Mouse (Mus musculus): Measurements from ENCODE around the gene Ints6l. TPM values are rescaled to one million over a fixed set of nuclear protein-coding genes. Genes with fewer than 3 reads are reported as not detected.

Gene Ints6l
- polyA plus RNA-seq (2014; fragmentation: Nextera tagmentation; extraction: Ambion mirVana) = 25.2 and 34.1 TPM in 2 replicates

DNA sequence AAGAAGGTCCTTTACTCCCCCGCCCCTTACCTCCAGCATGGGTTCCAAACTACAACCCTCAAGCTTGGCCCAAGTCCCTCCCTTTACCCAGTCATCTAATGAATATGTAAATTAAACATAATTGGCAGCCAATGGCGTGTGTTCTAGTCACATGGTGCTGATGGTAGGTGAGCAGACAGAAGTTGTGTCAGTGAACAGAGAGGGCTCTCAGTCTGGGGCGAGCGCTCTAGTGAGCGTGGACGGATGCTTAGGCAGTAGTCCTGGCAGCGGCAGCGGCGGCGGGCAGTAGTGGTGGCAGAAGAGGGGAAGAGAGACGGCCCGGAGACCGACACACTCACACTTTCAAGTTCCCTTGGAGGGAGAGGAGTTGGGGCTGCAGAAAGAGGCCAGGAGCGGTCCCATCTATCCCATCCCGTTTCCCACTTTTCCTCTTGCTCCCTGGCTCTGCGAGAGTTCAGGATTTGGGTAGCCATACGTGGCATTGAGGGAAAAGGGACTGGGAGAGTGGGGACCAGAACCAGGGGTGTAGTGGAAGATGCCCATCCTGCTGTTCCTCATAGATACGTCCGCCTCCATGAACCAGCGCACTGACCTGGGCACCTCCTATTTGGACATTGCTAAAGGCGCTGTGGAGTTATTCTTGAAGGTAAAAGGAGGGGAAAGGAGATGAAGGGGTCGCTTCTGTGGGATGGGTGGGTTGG is at the start of gene Ints6l:
Gene Ints6l, plus strand, starts transcription at position 187 of the 701 bp plus-strand sequence.
- H3K27me3 ChIP-seq (replicated peaks; ENCODE audit: control insufficient read depth, insufficient read depth, low read length) = no peaks in the 10 kb centered on the region
- no peaks in the 10 kb centered on the region for H3K36me3 ChIP-seq (ENCODE audit: control insufficient read depth, insufficient read depth, low read length)

DNA sequence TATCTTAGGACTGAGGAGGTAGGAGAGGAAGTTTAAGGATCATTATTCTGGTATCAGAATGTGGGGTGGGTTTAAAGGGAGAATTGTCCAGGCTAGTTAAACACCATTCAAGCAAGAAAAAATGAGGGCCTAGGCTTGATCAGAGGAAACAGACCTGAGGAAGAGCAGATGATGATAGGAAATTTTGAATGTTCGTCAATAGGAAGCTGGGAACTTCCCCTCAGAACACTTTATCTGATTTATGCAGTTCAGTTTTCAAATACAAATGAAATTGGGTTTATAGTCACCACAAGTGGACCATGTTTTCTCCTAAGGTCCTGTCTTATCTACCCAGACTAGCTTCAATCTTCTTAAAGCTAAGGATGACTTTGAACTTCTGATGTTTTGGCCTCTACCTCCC is 49.2 kb upstream of the Ints6l start:
- WGBS = 62% methylated on average over 1 of the region's 1 CpGs
- H3K4me1 ChIP-seq (replicated peaks; ENCODE audit: control insufficient read depth, insufficient read depth, low read length) = no peaks in the 10 kb centered on the region
- no peak overlapping the region for H3K27ac ChIP-seq (ENCODE audit: low read depth)
- H3K36me3 ChIP-seq (ENCODE audit: control insufficient read depth, insufficient read depth, low read length) = no peaks in the 10 kb centered on the region
- ATAC-seq (replicated peaks; ENCODE audit: low FRiP score, low TSS enrichment, low read depth) (no peak), DNase-seq (ENCODE audit: low spot score) (no peak)
- H3K4me2 ChIP-seq (ENCODE audit: low read length) = no peak overlapping the region
- H3K9me3 ChIP-seq (ENCODE audit: control insufficient read depth, low read length) = no peaks in the 10 kb centered on the region
- H3K4me3 ChIP-seq (ENCODE audit: low read depth, low read length) = no peak overlapping the region
- no peaks in the 10 kb centered on the region for H3K27me3 ChIP-seq (replicated peaks; ENCODE audit: control insufficient read depth, insufficient read depth, low read length)
- H3K9ac ChIP-seq (ENCODE audit: low read length) = no peak overlapping the region

More for the DNA sequence above, at the start of gene Ints6l:
- H3K9me3 ChIP-seq (ENCODE audit: control insufficient read depth, low read length) = no peaks in the 10 kb centered on the region
- peak within 1 kb of the TSS; percentile 52 for H3K4me3 ChIP-seq (ENCODE audit: low read depth, low read length)
- 11% methylated on average over 22 of the region's 22 CpGs for WGBS
- H3K9ac ChIP-seq (ENCODE audit: low read length) = peak within 1 kb of the TSS; percentile 74
- DNase-seq (ENCODE audit: low spot score) (peak; percentile 70), ATAC-seq (replicated peaks; ENCODE audit: low FRiP score, low TSS enrichment, low read depth) (peak; percentile 86)
- H3K4me2 ChIP-seq (ENCODE audit: low read length) = peak within 1 kb of the TSS; percentile 51
- H3K27ac ChIP-seq (ENCODE audit: low read depth) = peak within 1 kb of the TSS; percentile 93
- no peaks in the 10 kb centered on the region for H3K4me1 ChIP-seq (replicated peaks; ENCODE audit: control insufficient read depth, insufficient read depth, low read length)

DNA sequence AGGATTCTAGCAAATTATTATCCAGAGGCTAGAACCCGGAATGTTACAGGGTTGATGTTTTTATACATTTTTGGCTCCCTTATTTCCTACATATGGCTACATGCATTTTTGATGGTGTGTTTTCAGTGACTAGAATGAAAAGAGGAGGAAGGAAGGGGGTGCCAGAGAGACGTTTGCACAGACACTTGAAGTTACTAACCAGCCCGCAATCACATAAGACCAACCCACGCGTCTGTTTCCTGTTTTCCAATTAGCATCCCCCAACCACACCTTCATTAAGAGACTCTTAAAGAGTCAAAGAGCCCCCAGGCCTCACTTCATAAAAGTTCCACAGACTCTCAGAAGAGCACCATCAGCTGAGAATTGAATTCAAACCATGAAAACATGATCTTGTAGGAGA is 48.5 kb upstream of the Ints6l start:
- H3K36me3 ChIP-seq (ENCODE audit: control insufficient read depth, insufficient read depth, low read length) = no peaks in the 10 kb centered on the region
- no peak overlapping the region for H3K9ac ChIP-seq (ENCODE audit: low read length)
- H3K4me3 ChIP-seq (ENCODE audit: low read depth, low read length) = no peak overlapping the region
- no peak overlapping the region for H3K27ac ChIP-seq (ENCODE audit: low read depth)
- H3K27me3 ChIP-seq (replicated peaks; ENCODE audit: control insufficient read depth, insufficient read depth, low read length) = no peaks in the 10 kb centered on the region
- whole genome bisulfite sequencing = 73% methylated on average over 5 of the region's 5 CpGs
- no peaks in the 10 kb centered on the region for H3K4me1 ChIP-seq (replicated peaks; ENCODE audit: control insufficient read depth, insufficient read depth, low read length)
- H3K4me2 ChIP-seq (ENCODE audit: low read length) = no peak overlapping the region
- no peak for ATAC-seq (replicated peaks; ENCODE audit: low FRiP score, low TSS enrichment, low read depth)
- DNase-seq (ENCODE audit: low spot score) = no peak
- no peaks in the 10 kb centered on the region for H3K9me3 ChIP-seq (ENCODE audit: control insufficient read depth, low read length)

DNA sequence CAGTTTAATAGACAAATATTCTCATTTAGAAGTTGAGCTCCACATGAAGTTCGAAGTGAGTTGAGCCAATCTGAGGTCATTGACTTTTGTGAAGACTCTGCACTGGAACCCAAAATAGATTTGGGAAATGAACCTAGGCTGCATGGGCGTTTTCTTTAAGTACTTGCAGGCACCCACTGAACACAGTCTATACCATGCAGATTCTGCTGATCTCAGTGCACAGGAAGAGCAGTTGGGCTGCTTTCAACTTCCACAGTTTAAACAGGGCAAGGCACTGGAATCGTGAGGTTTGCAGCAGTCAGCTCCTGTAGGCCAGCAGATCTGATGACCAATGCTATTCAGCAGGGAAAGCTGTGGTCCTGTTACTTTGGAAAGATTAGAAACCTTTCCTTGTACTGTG is 38.4 kb upstream of the Ints6l start:
- Histone ChIP-seq H3K4me2 (ENCODE audit: low read length) (no peak overlapping the region), H3K27me3 (replicated peaks; ENCODE audit: control insufficient read depth, insufficient read depth, low read length) (no peaks in the 10 kb centered on the region), H3K36me3 (ENCODE audit: control insufficient read depth, insufficient read depth, low read length) (no peaks in the 10 kb centered on the region), H3K9me3 (ENCODE audit: control insufficient read depth, low read length) (no peaks in the 10 kb centered on the region), H3K27ac (ENCODE audit: low read depth) (no peak overlapping the region), H3K4me1 (replicated peaks; ENCODE audit: control insufficient read depth, insufficient read depth, low read length) (no peaks in the 10 kb centered on the region), H3K4me3 (ENCODE audit: low read depth, low read length) (no peak overlapping the region), H3K9ac (ENCODE audit: low read length) (no peak overlapping the region)
- DNase-seq (ENCODE audit: low spot score) (no peak), ATAC-seq (replicated peaks; ENCODE audit: low FRiP score, low TSS enrichment, low read depth) (no peak)
- 68% methylated on average over 3 of the region's 3 CpGs for WGBS

DNA sequence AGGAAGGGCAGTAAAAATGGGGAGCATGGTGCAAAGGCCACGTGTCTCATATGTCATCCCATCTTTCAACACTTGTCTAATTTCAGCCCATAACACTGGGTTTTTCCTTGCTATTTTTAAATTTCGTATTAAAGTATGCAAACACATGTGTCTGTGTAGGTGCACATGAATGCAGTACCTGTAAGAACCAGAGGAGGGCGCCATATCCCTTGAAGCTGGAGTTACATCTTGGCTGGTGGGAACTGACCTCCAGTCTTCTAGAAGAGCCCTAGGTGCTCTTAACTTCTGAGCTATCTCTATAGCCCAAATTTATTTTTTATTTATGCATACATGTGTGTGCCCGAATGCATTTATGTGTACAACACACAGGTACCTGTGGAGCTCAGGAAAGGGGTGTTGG is 37.1 kb upstream of the Ints6l start:
- Histone ChIP-seq H3K9ac (ENCODE audit: low read length) (no peak overlapping the region), H3K4me2 (ENCODE audit: low read length) (no peak overlapping the region), H3K27ac (ENCODE audit: low read depth) (no peak overlapping the region), H3K36me3 (ENCODE audit: control insufficient read depth, insufficient read depth, low read length) (no peaks in the 10 kb centered on the region), H3K4me1 (replicated peaks; ENCODE audit: control insufficient read depth, insufficient read depth, low read length) (no peaks in the 10 kb centered on the region), H3K27me3 (replicated peaks; ENCODE audit: control insufficient read depth, insufficient read depth, low read length) (no peaks in the 10 kb centered on the region), H3K4me3 (ENCODE audit: low read depth, low read length) (no peak overlapping the region), H3K9me3 (ENCODE audit: control insufficient read depth, low read length) (no peaks in the 10 kb centered on the region)
- DNase-seq (ENCODE audit: low spot score) (no peak), ATAC-seq (replicated peaks; ENCODE audit: low FRiP score, low TSS enrichment, low read depth) (no peak)
- 69% methylated on average over 4 of the region's 4 CpGs for WGBS

- no peaks in the 10 kb centered on the region for H3K36me3 ChIP-seq (ENCODE audit: control insufficient read depth, insufficient read depth, low read length)
- H3K27me3 ChIP-seq (replicated peaks; ENCODE audit: control insufficient read depth, insufficient read depth, low read length) = no peaks in the 10 kb centered on the region
- H3K9me3 ChIP-seq (ENCODE audit: control insufficient read depth, low read length) = no peaks in the 10 kb centered on the region
- DNase-seq (ENCODE audit: low spot score) = no peak
- no peak overlapping the region for H3K9ac ChIP-seq (ENCODE audit: low read length)
- no peak for ATAC-seq (replicated peaks; ENCODE audit: low FRiP score, low TSS enrichment, low read depth)
- WGBS = 48% methylated on average over 2 of the region's 2 CpGs
- no peaks in the 10 kb centered on the region for H3K4me1 ChIP-seq (replicated peaks; ENCODE audit: control insufficient read depth, insufficient read depth, low read length)
- H3K4me2 ChIP-seq (ENCODE audit: low read length) = no peak overlapping the region
- H3K4me3 ChIP-seq (ENCODE audit: low read depth, low read length) = no peak overlapping the region
- no peak overlapping the region for H3K27ac ChIP-seq (ENCODE audit: low read depth)
Observed at GRCm38 (mm10) chrX:56430601-56431000, 24.1 kb upstream of the Ints6l start.

DNA sequence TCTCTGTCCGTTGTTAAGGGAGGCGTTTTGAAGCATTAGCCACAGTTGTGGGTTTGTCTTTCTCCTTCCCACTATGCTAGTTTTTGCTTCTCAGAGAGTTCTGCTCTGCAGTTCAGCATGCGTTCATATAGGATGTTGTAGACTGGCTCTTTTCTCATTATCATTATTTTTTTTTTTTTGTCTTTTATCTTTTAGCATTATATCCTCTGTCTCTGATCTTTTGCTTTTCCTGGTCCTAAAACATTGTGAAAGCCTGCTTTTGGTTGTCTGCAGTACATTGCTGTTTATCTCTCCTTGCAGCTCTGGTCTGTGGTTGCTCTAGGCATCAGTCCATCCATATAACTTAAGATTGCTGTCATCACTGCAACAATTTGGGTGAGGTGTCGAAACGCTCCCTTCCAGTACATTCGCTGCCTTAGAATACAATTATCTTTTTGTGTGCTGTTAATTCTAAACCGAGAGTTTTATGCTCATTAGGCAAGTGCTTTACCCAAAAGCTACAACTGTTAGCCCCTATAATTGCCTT is 18.8 kb upstream of the Ints6l start:
- Histone ChIP-seq H3K27ac (ENCODE audit: low read depth) (no peak overlapping the region), H3K36me3 (ENCODE audit: control insufficient read depth, insufficient read depth, low read length) (no peaks in the 10 kb centered on the region), H3K27me3 (replicated peaks; ENCODE audit: control insufficient read depth, insufficient read depth, low read length) (no peaks in the 10 kb centered on the region), H3K4me1 (replicated peaks; ENCODE audit: control insufficient read depth, insufficient read depth, low read length) (no peaks in the 10 kb centered on the region), H3K9me3 (ENCODE audit: control insufficient read depth, low read length) (no peaks in the 10 kb centered on the region), H3K9ac (ENCODE audit: low read length) (no peak overlapping the region), H3K4me2 (ENCODE audit: low read length) (no peak overlapping the region), H3K4me3 (ENCODE audit: low read depth, low read length) (no peak overlapping the region)
- WGBS = 80% methylated on average over 7 of the region's 7 CpGs
- ATAC-seq (replicated peaks; ENCODE audit: low FRiP score, low TSS enrichment, low read depth) (no peak), DNase-seq (ENCODE audit: low spot score) (no peak)

DNA sequence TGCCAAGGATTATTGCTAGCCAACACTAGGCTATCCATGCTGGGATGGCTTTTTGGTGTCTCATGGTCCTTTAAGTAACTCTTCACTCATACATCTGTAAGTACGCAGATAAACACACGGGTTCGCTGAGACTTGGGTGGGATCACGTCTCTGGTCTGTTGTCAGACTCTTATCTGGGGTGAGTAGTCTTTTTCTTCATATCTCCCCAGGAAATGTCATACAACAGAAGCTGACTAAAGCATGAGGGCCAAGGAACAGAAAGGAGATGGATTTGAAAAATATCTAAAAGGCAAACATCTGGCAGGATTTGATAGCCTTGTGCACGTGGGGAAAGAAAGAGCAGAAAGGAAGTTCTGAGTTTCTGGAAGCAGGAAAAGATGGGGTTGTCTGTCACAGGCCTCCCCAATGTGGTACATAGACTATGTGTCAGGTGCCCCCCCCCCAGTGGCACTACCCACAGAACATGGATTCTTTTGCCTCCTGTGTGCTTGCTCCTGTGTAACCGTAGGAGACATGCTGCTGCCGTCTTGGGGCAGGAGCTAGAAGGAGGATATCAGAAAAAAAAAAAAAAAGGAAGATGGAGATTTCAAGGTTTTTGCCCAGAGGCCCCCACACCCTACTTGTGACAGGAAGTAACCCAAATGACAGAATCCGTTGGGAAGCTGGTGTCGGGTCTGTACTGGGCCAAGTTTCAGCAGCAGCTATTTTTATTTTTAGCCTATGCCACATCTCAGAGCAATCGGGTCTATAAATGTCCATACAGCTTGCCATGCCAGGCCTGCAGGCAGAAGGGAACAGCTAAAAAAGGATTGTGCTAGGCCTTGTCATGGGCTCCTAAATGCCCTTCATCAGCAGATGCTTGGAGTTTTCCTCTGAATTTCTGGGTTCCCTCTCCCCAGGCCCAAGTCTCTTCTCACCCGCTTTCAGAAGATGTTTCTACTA is 7.9 kb upstream of the Ints6l start:
- ATAC-seq (replicated peaks; ENCODE audit: low FRiP score, low TSS enrichment, low read depth) = no peak
- H3K9me3 ChIP-seq (ENCODE audit: control insufficient read depth, low read length) = no peaks in the 10 kb centered on the region
- no peak overlapping the region for H3K4me2 ChIP-seq (ENCODE audit: low read length)
- H3K4me1 ChIP-seq (replicated peaks; ENCODE audit: control insufficient read depth, insufficient read depth, low read length) = no peaks in the 10 kb centered on the region
- no peaks in the 10 kb centered on the region for H3K27me3 ChIP-seq (replicated peaks; ENCODE audit: control insufficient read depth, insufficient read depth, low read length)
- no peak overlapping the region for H3K4me3 ChIP-seq (ENCODE audit: low read depth, low read length)
- 70% methylated on average over 11 of the region's 11 CpGs for WGBS
- no peaks in the 10 kb centered on the region for H3K36me3 ChIP-seq (ENCODE audit: control insufficient read depth, insufficient read depth, low read length)
- H3K9ac ChIP-seq (ENCODE audit: low read length) = no peak overlapping the region
- no peak overlapping the region for H3K27ac ChIP-seq (ENCODE audit: low read depth)
- DNase-seq (ENCODE audit: low spot score) = no peak
